Mouse (Mus musculus) midbrain, embryonic 14.5 days (tissue): ENCODE measurements around the gene 1110002E22Rik. TPM values are rescaled to one million over a fixed set of nuclear protein-coding genes. Genes with fewer than 3 reads are reported as not detected.

Source experiments
- ATAC-seq: fragments of 200-750 bp; cut with Nextera tagmentation; 2 replicates; pipeline ENCODE4 v1.8.0; 2017; ENCODE audit warnings: moderate number of reproducible peaks, moderate library complexity; ENCODE audit not compliant: low FRiP score, low TSS enrichment
- DNase-seq: peaks from one replicate; pipeline ENCODE4 v3.0.0-alpha.2; 2015
- H3K27ac ChIP-seq: fragments of 300-500 bp; sonication (generic); replicated peaks from 2 replicates; pipeline ENCODE4 v1.5.1; 2014; ENCODE audit warnings: mild to moderate bottlenecking, low read depth, low read length, moderate library complexity
- H3K27me3 ChIP-seq: fragments of 300-500 bp; sonication (generic); 2 replicates; pipeline ENCODE4 v1.6.1; 2014; ENCODE audit warnings: low read length, control low read depth, mixed read lengths; ENCODE audit not compliant: control insufficient read depth, insufficient read depth
- H3K36me3 ChIP-seq: fragments of 300-500 bp; sonication (generic); 2 replicates; pipeline ENCODE4 v1.6.1; 2014; ENCODE audit warnings: low read length, control low read depth; ENCODE audit not compliant: control insufficient read depth, insufficient read depth
- H3K4me1 ChIP-seq: fragments of 300-500 bp; sonication (generic); 2 replicates; pipeline ENCODE4 v1.6.1; 2014; ENCODE audit warnings: mild to moderate bottlenecking, antibody characterized with exemption, low read length, control low read depth; ENCODE audit not compliant: control insufficient read depth, insufficient read depth
- H3K4me2 ChIP-seq: fragments of 300-500 bp; sonication (generic); 2 replicates; pipeline ENCODE4 v1.6.1; 2014; ENCODE audit warnings: mild to moderate bottlenecking, low read length, moderate library complexity
- H3K4me3 ChIP-seq: fragments of 300-500 bp; sonication (generic); replicated peaks from 2 replicates; pipeline ENCODE4 v1.5.1; 2014; ENCODE audit warnings: low read depth, low read length
- H3K9ac ChIP-seq: fragments of 300-500 bp; sonication (generic); replicated peaks from 2 replicates; pipeline ENCODE4 v1.6.1; 2014; ENCODE audit warnings: mild to moderate bottlenecking, low read length, moderate library complexity
- H3K9me3 ChIP-seq: fragments of 300-500 bp; sonication (generic); 2 replicates; pipeline ENCODE4 v1.6.1; 2016; ENCODE audit warnings: low read length, control low read depth, mixed read lengths; ENCODE audit not compliant: control insufficient read depth
- WGBS: fragments of 180-500 bp; shearing (Covaris S2); extraction: QIAGEN DNeasy Blood & Tissue Kit; methylation state at CpG from one replicate; pipeline ENCODE4 v1.1.7; 2014; 5-methylcytosine and 5-hydroxymethylcytosine counted together
- polyA plus RNA-seq: library from polyadenylated mRNA; unstranded; fragments of >200 nt; fragmentation: Nextera tagmentation; extraction: Ambion mirVana; gene quantifications from 2 replicates; pipeline ENCODE4 v1.2.1, GENCODE M21; 2014

Gene 1110002E22Rik
- polyA plus RNA-seq, 1 experiment from 2014 or later = 0.18 TPM

- ATAC-seq = no peak
- Histone ChIP-seq H3K27me3 (no peaks in the 10 kb centered on the region), H3K36me3 (no peaks in the 10 kb centered on the region), H3K4me3 (no peak overlapping the region), H3K9me3 (no peaks in the 10 kb centered on the region), H3K4me2 (no peak overlapping the region), H3K4me1 (no peaks in the 10 kb centered on the region), H3K27ac (no peak overlapping the region), H3K9ac (no peak overlapping the region)
- no peak for DNase-seq
- WGBS = 96% methylated on average over 6 of the region's 6 CpGs
Observed at GRCm38 (mm10) chr3:138129110-138129509, 64.3 kb downstream of the 1110002E22Rik start.

- 24% methylated on average over 1 of the region's 1 CpGs for WGBS
- Histone ChIP-seq H3K27me3 (no peaks in the 10 kb centered on the region), H3K9ac (no peak overlapping the region), H3K4me2 (no peak overlapping the region), H3K27ac (no peak overlapping the region), H3K4me1 (no peaks in the 10 kb centered on the region), H3K9me3 (no peaks in the 10 kb centered on the region), H3K36me3 (no peaks in the 10 kb centered on the region), H3K4me3 (no peak overlapping the region)
- DNase-seq = peak; percentile 4
- ATAC-seq = no peak
Observed at GRCm38 (mm10) chr3:138130692-138131091, 65.8 kb downstream of the 1110002E22Rik start.

Other genes starting within 250 kb of the 1110002E22Rik start
- gene H2afz, start 200.6 kb upstream of the 1110002E22Rik start, polyA plus RNA-seq = 916 and 1,070 TPM in 2 replicates
- gene Dnajb14, start 197.4 kb upstream of the 1110002E22Rik start, polyA plus RNA-seq = 14.0 and 15.8 TPM in 2 replicates
- 130 and 139 TPM in 2 replicates for gene Lamtor3, start 146.5 kb upstream of the 1110002E22Rik start, polyA plus RNA-seq
- gene Dapp1, start 83.5 kb upstream of the 1110002E22Rik start, polyA plus RNA-seq = 1.0 and 1.2 TPM in 2 replicates
- not detected in 2 replicates for gene Gm5105, start 2.3 kb downstream of the 1110002E22Rik start, polyA plus RNA-seq
- gene Trmt10a, start 78.4 kb downstream of the 1110002E22Rik start, polyA plus RNA-seq = 7.6 and 10.1 TPM in 2 replicates
- gene Mttp, start 79.9 kb downstream of the 1110002E22Rik start, polyA plus RNA-seq = 6.6 and 7.0 TPM in 2 replicates
- not detected in 2 replicates for gene 4930579F01Rik, start 128.8 kb downstream of the 1110002E22Rik start, polyA plus RNA-seq
- 1.1 and 1.4 TPM in 2 replicates for gene Adh7, start 152.7 kb downstream of the 1110002E22Rik start, polyA plus RNA-seq
- gene Adh1, start 195.9 kb downstream of the 1110002E22Rik start, polyA plus RNA-seq = 0.32 and 0.51 TPM in 2 replicates
- not detected in 2 replicates for gene Adh6a, start 248.2 kb downstream of the 1110002E22Rik start, polyA plus RNA-seq